Mouse (Mus musculus) skeletal muscle tissue, adult 2 months (tissue): ENCODE results near the gene Gm10722.
"Not testable (repeated sequence)": the region's sequence is repeated elsewhere in the genome, so short reads cannot be mapped to it uniquely, and the experiment has no call there.

Experiments
- DNase-seq: peaks from one replicate; pipeline ENCODE4 v3.0.0-alpha.2; 2012; ENCODE audit warnings: low read depth, low spot score

Gene Gm10722

DNA sequence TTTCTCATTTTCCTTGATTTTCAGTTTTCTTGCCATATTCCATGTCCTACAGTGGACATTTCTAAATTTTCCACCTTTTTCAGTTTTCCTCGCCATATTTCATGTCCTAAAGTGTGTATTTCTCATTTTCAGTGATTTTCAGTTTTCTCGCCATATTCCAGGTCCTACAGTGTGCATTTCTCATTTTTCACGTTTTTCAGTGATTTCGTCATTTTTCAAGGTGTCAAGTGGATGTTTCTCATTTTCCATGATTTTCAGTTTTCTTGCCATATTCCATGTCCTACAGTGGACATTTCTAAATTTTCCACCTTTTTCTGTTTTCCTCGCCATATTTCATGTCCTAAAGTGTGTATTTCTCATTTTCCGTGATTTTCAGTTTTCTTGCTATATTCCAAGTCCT lies 24.9 kb downstream of the Gm10722 start:
- DNase-seq, result not testable (repeated sequence)

DNA sequence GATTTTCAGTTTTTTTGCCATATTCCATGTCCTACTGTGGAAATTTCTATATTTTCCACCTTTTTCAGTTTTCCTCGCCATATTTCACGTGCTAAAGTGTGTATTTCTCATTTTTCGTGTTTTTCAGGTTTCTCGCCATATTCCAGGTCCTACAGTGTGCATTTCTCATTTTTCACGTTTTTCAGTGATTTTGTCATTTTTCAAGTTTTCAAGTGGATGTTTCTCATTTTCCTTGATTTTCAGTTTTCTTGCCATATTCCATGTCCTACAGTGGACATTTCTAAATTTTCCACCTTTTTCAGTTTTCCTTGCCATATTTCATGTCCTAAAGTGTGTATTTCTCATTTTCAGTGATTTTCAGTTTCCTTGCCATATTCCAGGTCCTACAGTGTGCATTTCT lies 25.4 kb downstream of the Gm10722 start:
- DNase-seq, result not testable (repeated sequence)

DNA sequence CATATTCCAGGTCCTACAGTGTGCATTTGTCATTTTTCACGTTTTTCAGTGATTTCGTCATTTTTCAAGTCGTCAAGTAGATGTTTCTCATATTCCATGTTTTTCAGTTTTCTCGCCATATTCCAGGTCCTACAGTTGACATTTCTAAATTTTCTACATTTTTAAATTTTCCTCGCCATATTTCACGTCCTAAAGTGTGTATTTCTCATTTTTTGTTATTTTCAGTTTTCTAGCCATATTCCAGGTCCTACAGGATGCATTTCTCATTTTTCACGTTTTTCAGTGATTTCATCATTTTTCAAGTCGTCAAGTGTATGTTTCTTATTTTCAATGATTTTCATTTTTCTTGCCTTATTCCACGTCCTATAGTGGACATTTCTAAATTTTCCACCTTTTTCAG lies 26.0 kb downstream of the Gm10722 start:
- DNase-seq, result not testable (repeated sequence)

DNA sequence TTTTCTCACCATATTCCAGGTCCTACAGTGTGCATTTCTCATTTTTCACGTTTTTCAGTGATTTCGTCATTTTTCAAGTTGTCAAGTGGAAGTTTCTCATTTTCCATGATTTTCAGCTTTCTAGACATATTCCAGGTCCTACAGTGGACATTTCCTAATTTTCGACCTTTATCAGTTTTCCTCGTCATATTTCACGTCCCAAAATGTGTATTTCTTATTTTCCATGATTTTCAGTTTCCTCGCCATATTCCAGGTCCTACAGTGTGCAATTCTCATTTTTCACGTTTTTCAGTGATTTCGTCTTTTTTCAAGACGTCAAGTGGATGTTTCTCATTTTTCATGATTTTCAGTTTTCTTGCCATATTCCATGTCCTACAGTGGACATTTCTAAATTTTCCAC lies 26.5 kb downstream of the Gm10722 start:
- peak; percentile 31 for DNase-seq

DNA sequence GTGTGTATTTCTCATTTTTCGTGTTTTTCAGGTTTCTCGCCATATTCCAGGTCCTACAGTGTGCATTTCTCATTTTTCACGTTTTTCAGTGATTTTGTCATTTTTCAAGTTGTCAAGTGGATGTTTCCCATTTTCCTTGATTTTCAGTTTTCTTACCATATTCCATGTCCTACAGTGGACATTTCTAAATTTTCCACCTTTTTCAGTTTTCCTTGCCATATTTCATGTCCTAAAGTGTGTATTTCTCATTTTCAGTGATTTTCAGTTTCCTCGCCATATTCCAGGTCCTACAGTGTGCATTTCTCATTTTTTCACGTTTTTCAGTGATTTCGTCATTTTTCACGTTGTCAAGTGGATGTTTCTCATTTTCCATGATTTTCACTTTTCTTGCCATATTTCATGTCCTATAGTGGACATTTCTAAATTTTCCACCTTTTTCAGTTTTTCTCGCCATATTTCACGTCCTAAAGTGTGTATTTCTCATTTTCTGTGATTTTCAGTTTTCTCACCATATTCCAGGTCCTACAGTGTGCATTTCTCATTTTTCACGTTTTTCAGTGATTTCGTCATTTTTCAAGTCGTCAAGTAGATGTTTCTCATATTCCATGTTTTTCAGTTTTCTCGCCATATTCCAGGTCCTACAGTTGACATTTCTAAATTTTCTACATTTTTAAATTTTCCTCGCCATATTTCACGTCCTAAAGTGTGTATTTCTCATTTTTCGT lies 28.7 kb downstream of the Gm10722 start:
- not testable (repeated sequence) for DNase-seq

DNA sequence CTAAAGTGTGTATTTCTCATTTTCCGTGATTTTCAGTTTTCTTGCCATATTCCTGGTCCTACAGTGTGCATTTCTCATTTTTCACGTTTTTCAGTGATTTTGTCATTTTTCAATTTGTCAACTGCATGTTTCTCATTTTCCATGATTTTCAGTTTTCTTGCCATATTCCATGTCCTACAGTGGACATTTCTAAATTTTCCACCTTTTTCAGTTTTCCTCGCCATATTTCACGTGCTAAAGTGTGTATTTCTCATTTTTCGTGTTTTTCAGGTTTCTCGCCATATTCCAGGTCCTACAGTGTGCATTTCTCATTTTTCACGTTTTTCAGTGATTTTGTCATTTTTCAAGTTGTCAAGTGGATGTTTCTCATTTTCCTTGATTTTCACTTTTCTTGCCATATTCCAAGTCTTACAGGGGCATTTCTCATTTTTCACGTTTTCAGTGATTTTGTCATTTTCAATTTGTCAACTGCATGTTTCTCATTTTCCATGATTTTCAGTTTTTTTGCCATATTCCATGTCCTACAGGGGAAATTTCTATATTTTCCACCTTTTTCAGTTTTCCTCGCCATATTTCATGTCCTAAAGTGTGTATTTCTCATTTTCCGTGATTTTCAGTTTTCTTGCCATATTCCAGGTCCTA lies 30.1 kb downstream of the Gm10722 start:
- peak; percentile 82 for DNase-seq

DNA sequence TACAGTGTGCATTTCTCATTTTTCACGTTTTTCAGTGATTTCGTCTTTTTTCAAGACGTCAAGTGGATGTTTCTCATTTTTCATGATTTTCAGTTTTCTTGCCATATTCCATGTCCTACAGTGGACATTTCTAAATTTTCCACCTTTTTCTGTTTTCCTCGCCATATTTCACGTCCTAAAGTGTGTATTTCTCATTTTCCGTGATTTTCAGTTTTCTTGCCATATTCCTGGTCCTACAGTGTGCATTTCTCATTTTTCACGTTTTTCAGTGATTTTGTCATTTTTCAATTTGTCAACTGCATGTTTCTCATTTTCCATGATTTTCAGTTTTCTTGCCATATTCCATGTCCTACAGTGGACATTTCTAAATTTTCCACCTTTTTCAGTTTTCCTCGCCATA lies 33.6 kb downstream of the Gm10722 start, which contains the start of gene Gm17535:
Gene Gm17535 (plus strand): TSS at position 301 of the 400 bp plus-strand sequence.
- DNase-seq, result not testable (repeated sequence)

DNA sequence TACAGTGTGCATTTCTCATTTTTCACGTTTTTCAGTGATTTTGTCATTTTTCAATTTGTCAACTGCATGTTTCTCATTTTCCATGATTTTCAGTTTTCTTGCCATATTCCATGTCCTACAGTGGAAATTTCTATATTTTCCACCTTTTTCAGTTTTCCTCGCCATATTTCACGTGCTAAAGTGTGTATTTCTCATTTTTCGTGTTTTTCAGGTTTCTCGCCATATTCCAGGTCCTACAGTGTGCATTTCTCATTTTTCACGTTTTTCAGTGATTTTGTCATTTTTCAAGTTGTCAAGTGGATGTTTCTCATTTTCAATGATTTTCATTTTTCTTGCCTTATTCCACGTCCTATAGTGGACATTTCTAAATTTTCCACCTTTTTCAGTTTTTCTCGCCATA lies 35.9 kb downstream of the Gm10722 start, which contains the start of gene Gm10715:
Gene Gm10715 (plus strand): TSS at position 301 of the 400 bp plus-strand sequence.
- not testable (repeated sequence) for DNase-seq

DNA sequence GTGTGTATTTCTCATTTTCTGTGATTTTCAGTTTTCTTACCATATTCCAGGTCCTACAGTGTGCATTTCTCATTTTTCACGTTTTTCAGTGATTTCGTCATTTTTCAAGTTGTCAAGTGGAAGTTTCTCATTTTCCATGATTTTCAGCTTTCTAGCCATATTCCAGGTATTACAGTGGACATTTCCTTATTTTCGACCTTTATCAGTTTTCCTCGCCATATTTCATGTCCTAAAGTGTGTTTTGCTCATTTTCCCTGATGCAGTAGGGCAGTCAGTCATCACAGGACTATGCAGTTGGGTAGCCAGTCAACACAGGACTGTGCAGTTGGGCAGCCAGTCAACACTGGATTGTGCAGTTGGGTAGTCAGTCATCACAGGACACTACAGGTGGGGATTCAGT lies 37.4 kb downstream of the Gm10722 start:
- peak; percentile 5 for DNase-seq
